Mouse (Mus musculus) forebrain, embryonic 15.5 days (tissue): Measurements from ENCODE around the gene Hnrnpdl. TPM values are rescaled to one million over a fixed set of nuclear protein-coding genes. Genes with fewer than 3 reads are reported as not detected.

Experiments
- ATAC-seq: fragments of 200-750 bp; cut with Nextera tagmentation; replicated peaks from 2 replicates; pipeline ENCODE4 v1.8.0; 2017; ENCODE audit warnings: mild to moderate bottlenecking, moderate TSS enrichment, moderate library complexity
- H3K27ac ChIP-seq: fragments of 300-500 bp; sonication (generic); replicated peaks from 2 replicates; pipeline ENCODE4 v1.5.1; 2015; ENCODE audit warnings: mild to moderate bottlenecking, inconsistent platforms
- H3K27me3 ChIP-seq: fragments of 300-500 bp; sonication (generic); 2 replicates; pipeline ENCODE4 v1.6.1; 2015; ENCODE audit warnings: inconsistent platforms
- H3K36me3 ChIP-seq: fragments of 300-500 bp; sonication (generic); 2 replicates; pipeline ENCODE4 v1.6.1; 2015; ENCODE audit warnings: mild to moderate bottlenecking, inconsistent platforms
- H3K4me1 ChIP-seq: fragments of 300-500 bp; sonication (generic); 2 replicates; pipeline ENCODE4 v1.6.1; 2015; ENCODE audit warnings: inconsistent platforms
- H3K4me2 ChIP-seq: fragments of 300-500 bp; sonication (generic); replicated peaks from 2 replicates; pipeline ENCODE4 v1.6.1; 2015; ENCODE audit warnings: mild to moderate bottlenecking, inconsistent platforms
- H3K4me3 ChIP-seq: fragments of 300-500 bp; sonication (generic); 2 replicates; pipeline ENCODE4 v1.5.1; 2015; ENCODE audit warnings: mild to moderate bottlenecking, inconsistent platforms
- H3K9ac ChIP-seq: fragments of 300-500 bp; sonication (generic); replicated peaks from 2 replicates; pipeline ENCODE4 v1.6.1; 2015; ENCODE audit warnings: mild to moderate bottlenecking, inconsistent platforms
- H3K9me3 ChIP-seq: fragments of 300-500 bp; sonication (generic); 2 replicates; pipeline ENCODE4 v1.6.1; 2016; ENCODE audit warnings: inconsistent platforms
- WGBS: fragments of 180-500 bp; shearing (Covaris S2); methylation state at CpG from one replicate; pipeline ENCODE4 v1.1.7; 2015; ENCODE audit warnings: mixed read lengths; 5-methylcytosine and 5-hydroxymethylcytosine counted together
- polyA plus RNA-seq: library from polyadenylated mRNA; unstranded; fragments of >200 nt; fragmentation: Nextera tagmentation; extraction: Ambion mirVana; gene quantifications from 2 replicates; pipeline ENCODE4 v1.2.1, GENCODE M21; 2015

The Hnrnpdl gene
- polyA plus RNA-seq, 1 experiment from 2014 or later, result 256 TPM

GRCm38 (mm10) chr5:99994166-99994565 is 45.3 kb downstream of the Hnrnpdl start:
- no peak overlapping the region for H3K4me2 ChIP-seq
- H3K36me3 ChIP-seq, result no peaks in the 10 kb centered on the region
- no peak overlapping the region for H3K4me3 ChIP-seq
- H3K27ac ChIP-seq, result no peak overlapping the region
- WGBS, result 89% methylated on average over 3 of the region's 3 CpGs
- H3K27me3 ChIP-seq, result no peaks in the 10 kb centered on the region
- ATAC-seq, result no peak
- H3K9me3 ChIP-seq, result no peaks in the 10 kb centered on the region
- no peaks in the 10 kb centered on the region for H3K4me1 ChIP-seq
- H3K9ac ChIP-seq, result no peak overlapping the region

Other genes with a start within 250 kb of the Hnrnpdl start
- gene Vamp9, start 133.4 kb downstream of the Hnrnpdl start, polyA plus RNA-seq, result 0.64 and 0.86 TPM in 2 replicates
- gene Hnrnpd, start 60.7 kb downstream of the Hnrnpdl start, polyA plus RNA-seq, result 242 and 245 TPM in 2 replicates
- 2.3 and 4.5 TPM in 2 replicates for gene 4930524J08Rik, start 60.6 kb downstream of the Hnrnpdl start, polyA plus RNA-seq
- 57.6 and 58.3 TPM in 2 replicates for gene Enoph1, start 321 bp upstream of the Hnrnpdl start, polyA plus RNA-seq
- gene Tmem150c, start 120.1 kb upstream of the Hnrnpdl start, polyA plus RNA-seq, result 31.8 and 32.1 TPM in 2 replicates